Comparison of ENCODE assay signal across 10 mouse cellular contexts in genomic region chr2:60172531-60172914, GRCm38 (mm10). TPM values are rescaled to one million over a fixed set of nuclear protein-coding genes. Genes with fewer than 3 reads are reported as not detected.
DNase-seq lines count a peak whose midpoint lies in the region; ATAC-seq and TF ChIP-seq lines count a peak whose summit lies in the region.
"Had no signal": no experiment of that assay in that cellular context is flagged by ENCODE, and none has a peak within 500 bp of the region (broad histone marks: within the 10 kb centered on the region; RNA-seq: fewer than 3 reads in every experiment).

No protein-coding gene starts in this region.

- no peaks in the 10 kb centered on the region for H3K36me3 ChIP-seq in stomach, postnatal 0 days (ENCODE audit: control insufficient read depth, insufficient read depth, low read length)
- H3K36me3 ChIP-seq: limb, embryonic 12.5 days; midbrain, embryonic 15.5 days had no signal

- peaks cover 4% of the 10 kb centered on the region; the same call in 1 of the 2 replicates for H3K4me1 ChIP-seq in bone marrow, adult 2 months (ENCODE audit: control insufficient read depth, insufficient read depth, low read length)
- H3K4me1 ChIP-seq in stomach, postnatal 0 days (replicated peaks; ENCODE audit: control insufficient read depth, insufficient read depth): no peaks in the 10 kb centered on the region
- H3K4me1 ChIP-seq: midbrain, embryonic 15.5 days had no signal

- no peak for ATAC-seq in stomach, postnatal 0 days (ENCODE audit: low FRiP score, low TSS enrichment)
- ATAC-seq: midbrain, embryonic 15.5 days had no signal

- TF ChIP-seq EP300 in stomach, postnatal 0 days (optimal IDR thresholded peaks at IDR 0.05): no peak

- TF ChIP-seq POLR2A in bone marrow, adult 2 months (IDR thresholded peaks at IDR 0.05; ENCODE audit: borderline replicate concordance, control insufficient read depth, low read depth, low read length): no peak

- peak; percentile 16 for DNase-seq in layer of hippocampus, adult 9-10 months (ENCODE audit: low spot score)
- DNase-seq in layer of hippocampus, adult 8-10 months (ENCODE audit: low spot score in 2 of 2): no peak
- DNase-seq in lung, postnatal 10 days: peak; percentile 5
- DNase-seq in spleen, adult 18-20 months: peak; percentile 42 to 57
- no peak for DNase-seq in left cerebral cortex, adult 18-20 months (ENCODE audit: low spot score in 2 of 2)
- no peak for DNase-seq in layer of hippocampus, adult 18-20 months (ENCODE audit: low spot score in 2 of 2)
- DNase-seq in stomach, postnatal 0 days (ENCODE audit: low spot score): no peak

- peak overlapping the region; percentile 87 for H3K27ac ChIP-seq in bone marrow, adult 2 months (ENCODE audit: control insufficient read depth, insufficient read depth, low read depth, low read length, poor library complexity)
- no peak overlapping the region for H3K27ac ChIP-seq in stomach, postnatal 0 days (replicated peaks)
- H3K27ac ChIP-seq: limb, embryonic 12.5 days; midbrain, embryonic 15.5 days had no signal

- 6% methylated on average over 2 of the region's 2 CpGs for WGBS in bone marrow, adult 2 months
- 82% methylated on average over 2 of the region's 2 CpGs for WGBS in stomach, postnatal 0 days

- no peaks in the 10 kb centered on the region for H3K9me3 ChIP-seq in stomach, postnatal 0 days (ENCODE audit: control insufficient read depth, low read length)
- H3K9me3 ChIP-seq: limb, embryonic 12.5 days; midbrain, embryonic 15.5 days had no signal

- H3K9ac ChIP-seq in stomach, postnatal 0 days (ENCODE audit: low read length): no peak overlapping the region
- H3K9ac ChIP-seq: limb, embryonic 12.5 days; midbrain, embryonic 15.5 days had no signal

- H3K4me3 ChIP-seq in bone marrow, adult 2 months (replicated peaks; ENCODE audit: control insufficient read depth, low read depth, low read length): peak overlapping the region; percentile 26
- no peak overlapping the region for H3K4me3 ChIP-seq in stomach, postnatal 0 days (ENCODE audit: low read depth, low read length)
- H3K4me3 ChIP-seq: limb, embryonic 12.5 days; midbrain, embryonic 15.5 days had no signal

- no peaks in the 10 kb centered on the region for H3K27me3 ChIP-seq in stomach, postnatal 0 days (ENCODE audit: control insufficient read depth, insufficient read depth, low read length)
- H3K27me3 ChIP-seq: limb, embryonic 12.5 days; midbrain, embryonic 15.5 days had no signal

- TF ChIP-seq CTCF in bone marrow, adult 2 months (IDR thresholded peaks at IDR 0.05; ENCODE audit: control insufficient read depth, insufficient read depth, low read length): no peak
- no peak for TF ChIP-seq CTCF in stomach, postnatal 0 days (IDR thresholded peaks at IDR 0.05; ENCODE audit: low read depth)

- H3K4me2 ChIP-seq in stomach, postnatal 0 days (replicated peaks; ENCODE audit: low read depth): no peak overlapping the region
- H3K4me2 ChIP-seq: limb, embryonic 12.5 days; midbrain, embryonic 15.5 days had no signal

RNA-seq across cellular contexts. Expression of gene Baz2b, which starts 37.1 kb away (rescaled TPM):
- 10 to 100 TPM; 56.7 to 73.3 (median 59.7) TPM for total RNA-seq in layer of hippocampus, adult 8-10 months (2022)
- 76.3 and 77.9 TPM in 2 replicates for polyA plus RNA-seq in bone marrow, adult 2 months (2011; ENCODE audit: insufficient read depth, insufficient read length, low replicate concordance, missing spikeins)
- 10 to 100 TPM; 55.3 to 56.7 TPM for total RNA-seq in left cerebral cortex, adult 18-20 months (2021)
- 10 to 100 TPM; 50.7 to 62.7 TPM for total RNA-seq in layer of hippocampus, adult 18-20 months (2021)
- polyA plus RNA-seq in stomach, postnatal 0 days (2015; fragmentation: Nextera tagmentation; extraction: Ambion mirVana): 34.0 and 37.4 TPM in 2 replicates

RNA-seq across cellular contexts. Expression of gene March7, which starts 37.2 kb away (rescaled TPM):
- 10 to 100 TPM; 62.6 to 74.5 (median 69.3) TPM for total RNA-seq in layer of hippocampus, adult 8-10 months (2022)
- 11.7 and 28.5 TPM in 2 replicates for polyA plus RNA-seq in bone marrow, adult 2 months (2011; ENCODE audit: insufficient read depth, insufficient read length, low replicate concordance, missing spikeins)
- total RNA-seq in left cerebral cortex, adult 18-20 months (2021): 10 to 100 TPM; 58.4 to 63.5 TPM
- total RNA-seq in layer of hippocampus, adult 18-20 months (2021): 10 to 100 TPM; 54.4 to 57.7 TPM
- polyA plus RNA-seq in stomach, postnatal 0 days (2015; fragmentation: Nextera tagmentation; extraction: Ambion mirVana): 48.8 and 53.5 TPM in 2 replicates

Comparison
In these comparisons a context has a peak if more than half of its experiments do, and no peak if none do; other contexts are left out.
1. DNase-seq: peak in layer of hippocampus, adult 9-10 months (single experiment), lung, postnatal 10 days (single experiment) and spleen, adult 18-20 months (2 of 2); none in layer of hippocampus, adult 8-10 months (0 of 2), left cerebral cortex, adult 18-20 months (0 of 2), layer of hippocampus, adult 18-20 months (0 of 2) and stomach, postnatal 0 days (single experiment).